Mouse (Mus musculus): Measurements from ENCODE around the gene Cbl.

Gene Cbl

GRCm38 (mm10) chr9:44106596-44106995, 127.3 kb downstream of the Cbl start:
- no peak for DNase-seq (ENCODE audit: extremely low spot score, low spot score)

DNA sequence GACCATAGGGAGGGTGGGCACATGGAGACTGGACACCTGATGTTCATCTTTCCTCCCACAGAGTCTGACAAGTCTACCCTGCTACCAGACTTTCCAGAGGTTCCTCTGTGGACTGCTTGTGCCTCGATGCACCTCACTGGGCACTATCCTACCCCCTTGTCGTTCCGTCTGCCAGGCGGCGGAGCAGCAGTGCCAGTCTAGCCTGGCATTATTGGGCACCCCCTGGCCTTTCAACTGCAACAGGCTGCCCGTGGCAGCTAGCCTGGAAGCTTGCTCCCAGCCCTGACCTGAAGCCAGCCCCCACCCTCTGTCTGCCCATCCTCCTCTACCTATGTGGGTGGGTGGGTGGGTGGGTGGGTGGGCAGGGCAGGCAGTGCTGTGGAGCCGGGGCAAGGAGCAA, 127.7 kb downstream of the Cbl start:
- DNase-seq (ENCODE audit: extremely low spot score, low spot score) = no peak

GRCm38 (mm10) chr9:44105781-44106180, 128.1 kb downstream of the Cbl start:
- DNase-seq (ENCODE audit: extremely low spot score, low spot score) = no peak

GRCm38 (mm10) chr9:44104881-44105280, 129.0 kb downstream of the Cbl start:
- DNase-seq (ENCODE audit: extremely low spot score, low spot score) = no peak

DNA sequence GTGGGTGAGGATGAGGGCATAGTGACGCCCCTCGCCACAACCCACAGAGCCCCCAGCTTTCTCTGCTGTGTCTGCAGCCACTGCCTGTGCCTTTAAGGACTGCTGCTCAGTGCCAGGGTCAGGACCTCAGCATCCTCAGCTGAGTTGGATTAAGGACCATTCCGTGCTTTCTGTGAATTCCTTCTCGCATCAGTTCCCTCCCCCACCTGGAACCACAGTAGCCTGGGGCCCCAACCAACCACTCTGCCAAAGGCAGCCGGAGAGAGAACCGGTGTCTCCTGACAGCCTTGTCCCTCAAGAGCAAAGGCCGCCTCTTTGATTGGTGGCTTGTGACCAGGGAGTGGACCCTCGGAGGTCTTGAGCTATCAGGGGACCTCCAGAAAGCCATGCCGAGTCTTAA, 132.4 kb downstream of the Cbl start, which contains the start of gene Mfrp:
TSS of gene Mfrp (plus strand) at position 240 of the 400 bp plus-strand sequence.
- DNase-seq (ENCODE audit: extremely low spot score, low spot score) = no peak

GRCm38 (mm10) chr9:44096536-44096935, 137.3 kb downstream of the Cbl start:
- no peak for DNase-seq (ENCODE audit: extremely low spot score, low spot score)

DNA sequence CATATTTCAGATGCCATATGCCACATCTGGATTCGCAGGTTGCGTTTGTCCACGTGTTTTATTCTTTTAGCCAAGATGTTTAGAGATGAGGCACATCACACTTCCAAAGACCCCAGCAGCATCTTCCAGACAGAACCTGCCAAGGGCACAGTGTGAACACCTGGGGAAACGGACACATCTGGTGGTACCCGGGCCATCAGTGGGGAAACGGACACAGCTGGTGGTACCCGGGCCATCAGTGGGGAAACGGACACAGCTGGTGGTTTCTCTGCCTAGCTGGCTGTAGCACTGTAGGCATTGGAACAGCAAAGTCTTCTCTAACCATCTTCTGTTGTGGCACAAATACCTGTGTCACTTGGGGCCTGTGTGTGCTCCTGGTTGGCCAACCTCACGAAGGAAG, 138.1 kb downstream of the Cbl start:
- DNase-seq (ENCODE audit: extremely low spot score, low spot score) = no peak

GRCm38 (mm10) chr9:44094737-44095136, 139.1 kb downstream of the Cbl start:
- no peak for DNase-seq (ENCODE audit: extremely low spot score, low spot score)

DNA sequence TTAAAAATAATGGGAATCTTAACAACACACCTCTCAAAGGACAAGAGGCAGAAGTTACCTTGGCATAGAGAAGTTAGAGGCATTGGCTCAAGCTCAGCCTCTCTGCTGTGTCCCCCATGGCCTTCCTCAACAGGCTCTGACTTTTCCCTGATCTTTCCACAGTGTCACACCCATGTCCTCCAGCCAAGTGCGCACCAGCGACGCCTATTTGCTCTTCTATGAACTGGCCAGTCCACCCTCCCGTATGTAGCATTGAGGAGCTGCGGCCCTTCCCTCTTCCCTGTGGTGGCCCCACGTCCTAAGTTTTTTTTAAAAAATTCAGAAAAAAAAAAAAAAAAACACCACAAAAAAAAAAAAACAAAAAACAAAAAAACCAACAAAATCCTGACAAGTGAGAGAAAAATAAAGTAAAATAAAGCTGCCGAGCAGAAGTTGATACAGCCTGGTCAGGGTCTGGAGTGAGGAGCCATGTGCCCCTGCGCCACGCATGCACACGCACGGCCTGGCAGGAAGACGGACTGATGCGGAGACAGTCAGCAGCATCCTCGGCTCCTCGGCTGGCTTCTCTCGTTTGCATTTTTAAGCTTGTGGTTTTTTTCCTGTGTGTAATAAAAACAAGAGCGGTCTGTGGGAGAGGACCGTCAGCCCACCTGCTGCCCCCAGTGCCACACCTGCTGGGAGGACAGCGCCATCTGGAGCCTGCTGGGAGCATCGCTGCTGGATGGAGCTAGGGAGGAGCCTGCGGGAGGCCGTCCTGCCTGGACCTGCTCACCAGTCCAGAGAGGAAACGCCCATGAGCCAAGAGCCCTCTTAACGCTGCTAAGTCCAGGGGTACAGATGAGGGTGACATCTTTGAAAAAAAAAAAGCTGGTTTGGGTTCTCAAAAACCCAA, 140.0 kb downstream of the Cbl start:
- DNase-seq (ENCODE audit: extremely low spot score, low spot score) = peak; percentile 72

Data from neural tube, embryonic 10.5 days (tissue).